Mouse (Mus musculus): ENCODE data around the gene Lrrc4. TPM values are rescaled to one million over a fixed set of nuclear protein-coding genes. Genes with fewer than 3 reads are reported as not detected.

Gene Lrrc4
- polyA plus RNA-seq, 2 experiments, result 0.61 to 0.99 TPM

DNA sequence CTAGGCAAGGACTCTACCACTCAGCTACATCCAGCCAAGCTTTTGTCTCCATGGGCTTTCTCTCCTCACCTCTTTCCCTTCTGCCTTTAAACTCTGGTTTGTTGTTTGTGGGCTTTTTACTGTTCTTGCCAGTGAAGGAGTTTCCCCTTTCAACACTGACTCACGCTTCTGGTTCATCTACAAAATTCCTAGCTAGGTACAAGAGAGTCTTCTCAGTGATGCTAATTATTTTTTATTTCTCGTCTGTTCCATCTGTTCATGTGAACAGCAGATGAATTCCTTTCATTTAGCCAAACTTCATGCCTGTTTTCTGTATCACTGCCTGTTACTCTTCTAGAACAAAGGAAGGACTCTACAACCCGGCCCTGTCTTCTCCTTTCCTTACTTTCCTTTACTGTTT, 215.6 kb downstream of the Lrrc4 start:
- WGBS, result 39% methylated on average over 3 of the region's 3 CpGs
- H3K27ac ChIP-seq (replicated peaks; ENCODE audit: low read depth, low read length), result no peak overlapping the region
- no peak for TF ChIP-seq POLR2A (IDR thresholded peaks at IDR 0.05; ENCODE audit: borderline replicate concordance, extremely low read depth, insufficient read depth, insufficient read length)
- 0 out of 2 replicates have a peak, but pooled peaks cover 3% of the 10 kb centered on the region for H3K36me3 ChIP-seq (ENCODE audit: control insufficient read depth, insufficient read depth, low read length)
- H3K27me3 ChIP-seq (ENCODE audit: control insufficient read depth, insufficient read depth, low read length), result no peaks in the 10 kb centered on the region
- no peak for ATAC-seq (ENCODE audit: low FRiP score, low read depth)
- H3K4me1 ChIP-seq (ENCODE audit: control insufficient read depth, insufficient read depth, low read length), result peaks cover 14% of the 10 kb centered on the region
- DNase-seq (ENCODE audit: low spot score), result no peak
- H3K4me3 ChIP-seq (replicated peaks; ENCODE audit: low read length), result no peak overlapping the region
- no peak overlapping the region for H3K9ac ChIP-seq (ENCODE audit: low read depth, low read length, severe bottlenecking)
- H3K9me3 ChIP-seq (ENCODE audit: control insufficient read depth, low read length), result no peaks in the 10 kb centered on the region
- H3K4me2 ChIP-seq (replicated peaks; ENCODE audit: low read depth, low read length, severe bottlenecking), result no peak overlapping the region

DNA sequence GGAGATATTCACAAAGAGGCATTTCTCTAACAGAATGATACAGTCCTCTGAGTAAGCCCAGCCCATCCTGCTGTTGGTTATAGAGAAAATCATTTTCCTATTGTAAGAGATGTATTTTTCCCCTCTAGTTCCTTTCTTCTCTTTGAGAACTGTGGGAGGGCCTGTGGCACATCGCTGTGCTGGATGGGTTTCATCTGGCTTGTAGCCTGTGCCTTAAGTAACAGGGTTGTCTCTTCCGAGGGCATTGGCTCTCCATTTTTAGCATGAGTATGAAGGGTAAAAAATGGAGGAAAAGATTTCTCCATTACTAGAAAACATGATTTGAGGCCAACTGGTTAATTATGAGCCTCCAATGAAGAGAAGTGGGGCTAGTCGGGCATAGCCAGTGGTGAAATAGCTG, 216.1 kb downstream of the Lrrc4 start:
- ATAC-seq (ENCODE audit: low FRiP score, low read depth), result no peak

DNA sequence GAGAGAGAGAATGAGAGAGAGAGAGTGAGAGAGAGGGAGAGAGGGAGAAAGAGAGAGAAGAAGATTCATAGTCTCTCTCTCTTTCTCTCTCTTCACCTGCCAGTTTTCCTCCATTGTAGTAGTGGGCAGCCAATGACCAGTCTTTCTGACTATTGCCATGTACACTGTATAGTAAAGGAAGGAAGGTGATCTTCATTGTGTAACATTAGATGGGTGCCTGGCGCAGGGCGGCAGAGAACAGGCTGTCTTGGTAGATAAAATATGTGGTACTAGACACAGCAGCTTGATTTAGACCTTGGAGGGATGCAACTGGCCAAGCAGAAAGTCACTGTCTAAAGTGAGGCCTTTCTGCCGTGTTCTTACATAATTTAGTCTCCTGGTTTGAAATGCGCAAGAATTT, 216.7 kb downstream of the Lrrc4 start:
- H3K36me3 ChIP-seq (ENCODE audit: control insufficient read depth, insufficient read depth, low read length), result 0 out of 2 replicates have a peak, but pooled peaks cover 3% of the 10 kb centered on the region
- no peak overlapping the region for H3K4me3 ChIP-seq (replicated peaks; ENCODE audit: low read length)
- H3K9ac ChIP-seq (ENCODE audit: low read depth, low read length, severe bottlenecking), result no peak overlapping the region
- WGBS, result 90% methylated on average over 4 of the region's 4 CpGs
- no peaks in the 10 kb centered on the region for H3K27me3 ChIP-seq (ENCODE audit: control insufficient read depth, insufficient read depth, low read length)
- H3K4me2 ChIP-seq (replicated peaks; ENCODE audit: low read depth, low read length, severe bottlenecking), result no peak overlapping the region
- H3K9me3 ChIP-seq (ENCODE audit: control insufficient read depth, low read length), result no peaks in the 10 kb centered on the region
- H3K4me1 ChIP-seq (ENCODE audit: control insufficient read depth, insufficient read depth, low read length), result peaks cover 14% of the 10 kb centered on the region
- no peak for DNase-seq (ENCODE audit: low spot score)
- TF ChIP-seq POLR2A (IDR thresholded peaks at IDR 0.05; ENCODE audit: borderline replicate concordance, extremely low read depth, insufficient read depth, insufficient read length), result no peak
- ATAC-seq (ENCODE audit: low FRiP score, low read depth), result no peak
- no peak overlapping the region for H3K27ac ChIP-seq (replicated peaks; ENCODE audit: low read depth, low read length)

More for the DNA sequence above, 216.1 kb downstream of the Lrrc4 start:
- H3K9me3 ChIP-seq (ENCODE audit: control insufficient read depth, low read length), result no peaks in the 10 kb centered on the region
- H3K27me3 ChIP-seq (ENCODE audit: control insufficient read depth, insufficient read depth, low read length), result no peaks in the 10 kb centered on the region
- no peak overlapping the region for H3K4me2 ChIP-seq (replicated peaks; ENCODE audit: low read depth, low read length, severe bottlenecking)
- WGBS, result 89% methylated on average over 3 of the region's 3 CpGs
- DNase-seq (ENCODE audit: low spot score), result no peak
- H3K9ac ChIP-seq (ENCODE audit: low read depth, low read length, severe bottlenecking), result no peak overlapping the region
- no peak overlapping the region for H3K27ac ChIP-seq (replicated peaks; ENCODE audit: low read depth, low read length)
- 0 out of 2 replicates have a peak, but pooled peaks cover 3% of the 10 kb centered on the region for H3K36me3 ChIP-seq (ENCODE audit: control insufficient read depth, insufficient read depth, low read length)
- peaks cover 14% of the 10 kb centered on the region for H3K4me1 ChIP-seq (ENCODE audit: control insufficient read depth, insufficient read depth, low read length)
- H3K4me3 ChIP-seq (replicated peaks; ENCODE audit: low read length), result no peak overlapping the region
- TF ChIP-seq POLR2A (IDR thresholded peaks at IDR 0.05; ENCODE audit: borderline replicate concordance, extremely low read depth, insufficient read depth, insufficient read length), result no peak

DNA sequence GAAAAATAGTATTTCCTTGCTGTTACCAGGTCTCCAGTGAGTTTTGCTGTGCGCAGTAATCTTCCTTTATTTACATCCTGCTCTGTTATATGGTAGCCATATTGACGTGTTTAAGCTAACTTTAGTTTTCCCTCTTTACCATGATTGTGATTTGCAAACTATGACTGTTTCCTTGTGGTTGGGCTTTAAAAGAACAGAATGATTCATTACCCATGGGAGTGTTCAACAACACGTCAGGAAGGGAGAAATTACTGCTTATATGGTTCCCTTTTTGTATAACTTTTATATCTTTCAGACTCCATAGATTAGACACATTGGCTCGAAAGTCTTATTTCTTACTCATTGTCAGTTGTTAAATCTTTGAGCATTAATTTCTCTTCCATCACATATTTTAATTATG, 218.1 kb downstream of the Lrrc4 start:
- no peak for TF ChIP-seq POLR2A (IDR thresholded peaks at IDR 0.05; ENCODE audit: borderline replicate concordance, extremely low read depth, insufficient read depth, insufficient read length)
- H3K36me3 ChIP-seq (ENCODE audit: control insufficient read depth, insufficient read depth, low read length), result 0 out of 2 replicates have a peak, but pooled peaks cover 3% of the 10 kb centered on the region
- no peaks in the 10 kb centered on the region for H3K27me3 ChIP-seq (ENCODE audit: control insufficient read depth, insufficient read depth, low read length)
- peaks cover 8% of the 10 kb centered on the region for H3K4me1 ChIP-seq (ENCODE audit: control insufficient read depth, insufficient read depth, low read length)
- no peak overlapping the region for H3K27ac ChIP-seq (replicated peaks; ENCODE audit: low read depth, low read length)
- no peaks in the 10 kb centered on the region for H3K9me3 ChIP-seq (ENCODE audit: control insufficient read depth, low read length)
- H3K4me3 ChIP-seq (replicated peaks; ENCODE audit: low read length), result no peak overlapping the region
- WGBS, result 62% methylated on average over 4 of the region's 4 CpGs
- DNase-seq (ENCODE audit: low spot score) (no peak), ATAC-seq (ENCODE audit: low FRiP score, low read depth) (no peak)
- H3K4me2 ChIP-seq (replicated peaks; ENCODE audit: low read depth, low read length, severe bottlenecking), result no peak overlapping the region
- H3K9ac ChIP-seq (ENCODE audit: low read depth, low read length, severe bottlenecking), result no peak overlapping the region

Other genes starting within 250 kb of the Lrrc4 start
- 0.03 TPM in 1 of 2 replicates, not detected in the other for gene Lep, start 228.5 kb upstream of the Lrrc4 start, polyA plus RNA-seq (2012; rRNA removed)
- not detected in 2 replicates for gene Lep, start 228.5 kb upstream of the Lrrc4 start, polyA plus RNA-seq (2014; fragmentation: Nextera tagmentation; extraction: Ambion mirVana)

All from limb, embryonic 14.5 days (tissue).